Comparison of ENCODE assay signal across 8 mouse cellular contexts in the genomic region with DNA sequence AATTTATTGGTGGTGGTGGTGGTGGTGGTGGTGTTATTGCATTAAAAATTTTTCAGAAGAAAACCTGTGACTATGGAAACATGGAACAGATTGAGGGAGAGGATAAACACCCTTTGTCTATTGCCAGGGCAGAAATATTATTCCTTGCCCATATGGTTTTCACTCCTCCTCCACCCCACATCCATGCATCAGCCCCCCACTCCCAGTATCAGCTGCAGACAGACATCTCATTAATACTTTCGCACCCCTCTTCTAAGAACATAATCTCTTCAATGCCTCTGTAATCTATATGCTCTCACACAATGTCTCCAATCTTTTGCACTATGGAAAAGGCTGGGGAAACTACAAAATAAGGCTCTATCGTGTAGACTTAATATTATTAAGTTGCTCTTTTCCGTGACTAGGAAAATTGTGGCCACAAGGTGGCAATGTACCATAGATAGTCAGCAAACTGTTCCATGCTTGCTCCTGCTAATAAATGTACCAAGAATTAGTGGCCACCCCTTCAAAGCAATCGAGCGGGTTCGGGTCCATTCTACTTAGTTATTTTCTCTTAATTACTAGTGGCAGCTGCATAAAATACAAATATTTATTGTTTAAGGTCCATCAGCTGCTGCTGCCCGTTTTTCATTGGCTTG.
DNase-seq lines count a peak whose midpoint lies in the region; ATAC-seq and TF ChIP-seq lines count a peak whose summit lies in the region.

No protein-coding gene starts in this region.

- H3K4me2 ChIP-seq in forebrain, embryonic 15.5 days (replicated peaks): no peak overlapping the region
- H3K4me2 ChIP-seq in midbrain, embryonic 14.5 days (ENCODE audit: low read length): no peak overlapping the region
- H3K4me2 ChIP-seq in stomach, embryonic 16.5 days (ENCODE audit: low read depth, low read length): peak overlapping the region; percentile 28; the same call in 1 of the 2 replicates

- peak; percentile 77 for TF ChIP-seq CTCF in left cerebral cortex, adult 2 months (IDR thresholded peaks at IDR 0.05)

- H3K4me3 ChIP-seq in forebrain, embryonic 15.5 days: no peak overlapping the region
- H3K4me3 ChIP-seq in left cerebral cortex, adult 2 months: peak overlapping the region; percentile 6; the same call in 1 of the 2 replicates
- H3K4me3 ChIP-seq in midbrain, embryonic 14.5 days (replicated peaks; ENCODE audit: low read depth, low read length): no peak overlapping the region
- H3K4me3 ChIP-seq in stomach, embryonic 16.5 days (replicated peaks; ENCODE audit: low read length): no peak overlapping the region

- H3K27me3 ChIP-seq in forebrain, embryonic 15.5 days: no peaks in the 10 kb centered on the region
- H3K27me3 ChIP-seq in midbrain, embryonic 14.5 days (ENCODE audit: control insufficient read depth, insufficient read depth, low read length): no peaks in the 10 kb centered on the region
- no peaks in the 10 kb centered on the region for H3K27me3 ChIP-seq in stomach, embryonic 16.5 days (ENCODE audit: control insufficient read depth, insufficient read depth, low read length)

- no peak overlapping the region for H3K27ac ChIP-seq in forebrain, embryonic 15.5 days (replicated peaks)
- H3K27ac ChIP-seq in left cerebral cortex, adult 2 months: no peak overlapping the region
- no peak overlapping the region for H3K27ac ChIP-seq in midbrain, embryonic 14.5 days (replicated peaks; ENCODE audit: low read depth, low read length)
- no peak overlapping the region for H3K27ac ChIP-seq in stomach, embryonic 16.5 days (ENCODE audit: low read length)

- no peaks in the 10 kb centered on the region for H3K36me3 ChIP-seq in forebrain, embryonic 15.5 days
- no peaks in the 10 kb centered on the region for H3K36me3 ChIP-seq in midbrain, embryonic 14.5 days (ENCODE audit: control insufficient read depth, insufficient read depth, low read length)
- H3K36me3 ChIP-seq in stomach, embryonic 16.5 days (ENCODE audit: control insufficient read depth, insufficient read depth, low read length): no peaks in the 10 kb centered on the region

- H3K9ac ChIP-seq in forebrain, embryonic 15.5 days (replicated peaks): no peak overlapping the region
- H3K9ac ChIP-seq in midbrain, embryonic 14.5 days (replicated peaks; ENCODE audit: low read length): no peak overlapping the region
- no peak overlapping the region for H3K9ac ChIP-seq in stomach, embryonic 16.5 days (ENCODE audit: low read length)

- intact Hi-C loops in left cerebral cortex, adult 2 months (cut with DNase I): loop anchor here (1.0 to 2.0 kb wide), 3 partner anchors 161 to 523 kb away; partner anchors contain the start of gene Mast4

- WGBS in forebrain, embryonic 15.5 days: 17% methylated on average over 7 of the region's 7 CpGs
- WGBS in midbrain, embryonic 14.5 days: 25% methylated on average over 7 of the region's 7 CpGs
- 22% methylated on average over 7 of the region's 7 CpGs for WGBS in stomach, embryonic 16.5 days

- H3K4me1 ChIP-seq in forebrain, embryonic 15.5 days: peaks cover 5% of the 10 kb centered on the region; the same call in 1 of the 2 replicates
- peaks cover 8% of the 10 kb centered on the region; the same call in 1 of the 2 replicates for H3K4me1 ChIP-seq in midbrain, embryonic 14.5 days (ENCODE audit: control insufficient read depth, insufficient read depth, low read length)
- no peaks in the 10 kb centered on the region for H3K4me1 ChIP-seq in stomach, embryonic 16.5 days (ENCODE audit: control insufficient read depth, insufficient read depth, low read length)

- no peak for ATAC-seq in CD4-positive, CD25-positive, alpha-beta regulatory T cell, adult 4 months
- ATAC-seq in forebrain, embryonic 15.5 days (replicated peaks): peak; percentile 74
- ATAC-seq in midbrain, embryonic 14.5 days (ENCODE audit: low FRiP score, low TSS enrichment): peak; percentile 43; the same call in 1 of the 2 replicates
- ATAC-seq in stomach, embryonic 16.5 days (ENCODE audit: insufficient read depth, low FRiP score): no peak

- H3K9me3 ChIP-seq in forebrain, embryonic 15.5 days: no peaks in the 10 kb centered on the region
- H3K9me3 ChIP-seq in midbrain, embryonic 14.5 days (ENCODE audit: control insufficient read depth, low read length): no peaks in the 10 kb centered on the region
- H3K9me3 ChIP-seq in stomach, embryonic 16.5 days (replicated peaks; ENCODE audit: control insufficient read depth, low read length): no peaks in the 10 kb centered on the region

- DNase-seq in CD4-positive, CD25-positive, alpha-beta regulatory T cell, adult 2 months (ENCODE audit: low read depth, low spot score): peak; percentile 9
- DNase-seq in adrenal gland, postnatal 36 days: peak; percentile 74 to 76
- DNase-seq in hindlimb bud, embryonic 11.5 days (ENCODE audit: extremely low spot score, low read depth, low spot score): peak; percentile 53
- peak; percentile 63 to 66 for DNase-seq in left cerebral cortex, adult 2 months (ENCODE audit: extremely low spot score in 1 of 2, low spot score in 2 of 2)
- DNase-seq in midbrain, embryonic 14.5 days: peak; percentile 94

Comparison
In these comparisons a context has a peak if more than half of its experiments do, and no peak if none do; other contexts are left out.
1. DNase-seq: peak in every context shown above with its lines; median percentile 94 in midbrain, embryonic 14.5 days; 75 in adrenal gland, postnatal 36 days; 64 in left cerebral cortex, adult 2 months; 53 in hindlimb bud, embryonic 11.5 days; 9 in CD4-positive, CD25-positive, alpha-beta regulatory T cell, adult 2 months.
2. ATAC-seq: peak in forebrain, embryonic 15.5 days (single experiment) and midbrain, embryonic 14.5 days (single experiment); none in CD4-positive, CD25-positive, alpha-beta regulatory T cell, adult 4 months (single experiment) and stomach, embryonic 16.5 days (single experiment).